Mouse (Mus musculus): ENCODE data around the gene Eme2.

GRCm38 (mm10) chr17:24888862-24889261 lies 6.0 kb downstream of the Eme2 start:
- TF ChIP-seq POLR2A (IDR thresholded peaks at IDR 0.05; ENCODE audit: borderline replicate concordance, control insufficient read depth, low read depth, low read length), result no peak
- TF ChIP-seq CTCF (IDR thresholded peaks at IDR 0.05; ENCODE audit: control insufficient read depth, insufficient read depth, low read length), result no peak
